Mouse (Mus musculus): ENCODE results near the gene Pfn4.
"Not testable (repeated sequence)": the region's sequence is repeated elsewhere in the genome, so short reads cannot be mapped to it uniquely, and the experiment has no call there.

Pfn4 gene

DNA sequence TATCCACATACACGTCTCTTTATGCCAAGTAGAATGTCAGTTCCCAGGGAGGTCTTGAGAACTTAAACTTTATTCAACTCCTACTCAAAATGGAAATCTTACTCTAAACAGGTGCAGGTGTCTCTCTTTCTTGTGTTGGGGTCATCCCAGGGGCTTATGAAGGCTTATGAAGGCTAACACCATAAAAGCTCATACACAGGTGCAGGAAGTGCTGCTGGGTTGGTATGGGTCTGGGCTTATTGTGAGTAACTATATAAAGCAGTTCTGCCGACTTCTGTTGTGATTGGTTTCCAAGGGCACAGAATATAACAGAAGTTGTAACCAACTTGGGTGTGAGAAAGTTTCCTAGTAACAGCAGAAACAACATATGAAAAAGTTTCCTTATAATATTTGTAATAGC, 15.6 kb downstream of the Pfn4 start:
- no peak for DNase-seq (ENCODE audit: low read depth, low spot score)

- DNase-seq (ENCODE audit: low read depth, low spot score), result not testable (repeated sequence)
These were observed 19.3 kb downstream of the Pfn4 start for GRCm38 (mm10) chr12:4788128-4788527.

DNA sequence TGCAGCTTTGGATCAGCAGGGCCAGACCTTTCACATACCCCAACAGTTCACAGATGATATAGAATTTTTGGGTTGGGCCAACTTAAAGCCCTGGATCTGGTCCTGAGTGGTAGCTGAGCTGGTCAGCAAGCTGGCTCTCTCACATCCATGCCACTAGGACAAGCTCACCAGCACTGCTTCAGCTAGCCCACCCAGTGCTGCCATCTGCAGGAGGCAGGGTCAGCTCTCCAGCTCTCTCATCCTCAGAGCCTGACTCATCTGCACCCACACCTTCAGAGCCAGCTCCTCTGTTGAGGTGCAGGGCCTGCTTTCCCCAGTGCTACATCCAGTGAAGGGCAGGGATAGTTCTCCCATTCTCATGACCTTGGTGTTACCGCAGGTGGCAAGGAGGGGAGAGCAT, 24.9 kb downstream of the Pfn4 start:
- DNase-seq (ENCODE audit: low read depth, low spot score), result no peak

DNA sequence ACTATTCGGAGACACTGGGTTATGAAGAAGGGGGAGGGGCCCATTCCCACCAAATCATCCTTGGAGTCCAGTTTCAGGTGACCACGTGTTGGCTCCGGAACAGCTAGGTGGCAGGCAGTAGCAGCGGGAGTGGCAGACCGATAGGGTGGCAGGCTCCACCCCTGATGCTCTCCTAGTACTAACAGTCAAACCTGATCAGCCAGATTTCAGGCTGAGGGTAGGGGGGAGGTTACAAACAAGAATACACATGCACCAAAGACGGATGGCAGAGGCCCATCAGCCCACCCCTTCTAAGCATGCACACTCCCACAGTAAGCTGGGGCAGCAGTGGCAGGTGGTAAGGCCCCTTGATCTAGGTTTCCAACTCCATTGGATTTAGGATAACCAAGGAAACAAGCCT, 28.6 kb downstream of the Pfn4 start:
- DNase-seq (ENCODE audit: low read depth, low spot score), result not testable (repeated sequence)

DNA sequence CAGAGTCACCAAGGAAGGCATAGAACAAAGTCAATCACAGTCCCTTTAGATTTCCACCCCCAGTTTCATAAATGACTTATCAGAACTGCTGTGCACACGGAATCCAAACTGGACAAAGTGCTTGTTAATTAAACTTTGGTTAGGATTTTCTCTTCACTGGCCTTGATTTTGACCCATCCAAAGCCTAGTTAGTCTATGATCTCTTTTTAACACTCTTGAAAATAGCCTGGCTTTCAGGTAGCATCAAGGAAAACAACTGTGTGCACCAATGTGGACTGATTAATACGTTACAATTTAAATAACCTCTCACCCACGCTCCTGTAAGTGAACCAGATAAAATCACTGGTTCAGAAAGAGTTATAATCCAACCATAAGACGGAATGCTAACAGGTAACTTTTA, 42.2 kb downstream of the Pfn4 start:
- no peak for DNase-seq (ENCODE audit: low read depth, low spot score)

- DNase-seq (ENCODE audit: low read depth, low spot score), result no peak
These were observed 42.9 kb downstream of the Pfn4 start for GRCm38 (mm10) chr12:4811705-4812104.

DNA sequence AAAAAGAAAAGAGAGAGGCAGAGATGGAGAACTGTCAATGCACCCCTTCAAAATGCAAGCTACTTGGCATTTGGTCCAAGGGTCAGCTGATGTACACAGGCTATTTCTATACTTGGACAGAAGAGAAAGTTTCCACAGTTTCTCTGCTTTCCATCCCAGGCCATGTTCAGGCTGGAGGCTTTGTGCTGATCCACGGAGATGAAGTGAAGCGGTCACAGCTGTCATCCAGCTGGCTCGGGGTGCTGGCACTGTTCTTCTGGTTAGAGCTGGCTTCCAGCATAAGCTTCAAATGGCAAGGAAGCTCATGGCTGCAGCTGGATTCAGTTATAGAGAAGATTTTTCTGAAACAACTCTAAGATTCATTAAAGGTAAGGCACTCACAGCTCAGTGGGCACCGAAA, 44.8 kb downstream of the Pfn4 start:
- no peak for DNase-seq (ENCODE audit: low read depth, low spot score)

GRCm38 (mm10) chr12:4816680-4817360, 48.0 kb downstream of the Pfn4 start:
- no peak for DNase-seq (ENCODE audit: low read depth, low spot score)

GRCm38 (mm10) chr12:4817361-4818101, 48.7 kb downstream of the Pfn4 start, which contains the start of gene Sf3b6:
TSS of gene Sf3b6 (plus strand) at chr12:4817544.
- DNase-seq (ENCODE audit: low read depth, low spot score), result peak; percentile 96

- DNase-seq (ENCODE audit: low read depth, low spot score), result no peak
These were observed 58.4 kb downstream of the Pfn4 start for GRCm38 (mm10) chr12:4827256-4827655.

Data from retina, adult 2 months (tissue).